Mouse (Mus musculus) midbrain, embryonic 15.5 days (tissue): ENCODE measurements at regions not wholly inside any gene's neighbourhood (a gene's known extent, or its start where the extent isn't known, plus 50 kb on each side); places are given as distances from the start of the nearest gene placed in this dataset.

Source experiments
- ATAC-seq: fragments of 200-750 bp; cut with Nextera tagmentation; replicated peaks from 2 replicates; pipeline ENCODE4 v1.8.0; 2017; ENCODE audit warnings: moderate TSS enrichment
- H3K27ac ChIP-seq: fragments of 300-500 bp; sonication (generic); 2 replicates; pipeline ENCODE4 v1.5.1; 2015; ENCODE audit warnings: mild to moderate bottlenecking, inconsistent platforms
- H3K27me3 ChIP-seq: fragments of 300-500 bp; sonication (generic); replicated peaks from 2 replicates; pipeline ENCODE4 v1.6.1; 2015; ENCODE audit warnings: inconsistent platforms
- H3K36me3 ChIP-seq: fragments of 300-500 bp; sonication (generic); replicated peaks from 2 replicates; pipeline ENCODE4 v1.6.1; 2015; ENCODE audit warnings: inconsistent platforms
- H3K4me1 ChIP-seq: fragments of 300-500 bp; sonication (generic); 2 replicates; pipeline ENCODE4 v1.6.1; 2015; ENCODE audit warnings: inconsistent platforms
- H3K4me2 ChIP-seq: fragments of 300-500 bp; sonication (generic); 2 replicates; pipeline ENCODE4 v1.6.1; 2015; ENCODE audit warnings: inconsistent platforms, mild to moderate bottlenecking, moderate library complexity
- H3K4me3 ChIP-seq: fragments of 300-500 bp; sonication (generic); 2 replicates; pipeline ENCODE4 v1.5.1; 2015; ENCODE audit warnings: mild to moderate bottlenecking, inconsistent platforms
- H3K9ac ChIP-seq: fragments of 300-500 bp; sonication (generic); 2 replicates; pipeline ENCODE4 v1.6.1; 2015; ENCODE audit warnings: mild to moderate bottlenecking, inconsistent platforms
- H3K9me3 ChIP-seq: fragments of 300-500 bp; sonication (generic); 2 replicates; pipeline ENCODE4 v1.6.1; 2016; ENCODE audit warnings: inconsistent platforms
- WGBS: fragments of 180-500 bp; shearing (Covaris S2); methylation state at CpG from one replicate; pipeline ENCODE4 v1.1.7; 2015; ENCODE audit warnings: mixed read lengths; 5-methylcytosine and 5-hydroxymethylcytosine counted together

DNA sequence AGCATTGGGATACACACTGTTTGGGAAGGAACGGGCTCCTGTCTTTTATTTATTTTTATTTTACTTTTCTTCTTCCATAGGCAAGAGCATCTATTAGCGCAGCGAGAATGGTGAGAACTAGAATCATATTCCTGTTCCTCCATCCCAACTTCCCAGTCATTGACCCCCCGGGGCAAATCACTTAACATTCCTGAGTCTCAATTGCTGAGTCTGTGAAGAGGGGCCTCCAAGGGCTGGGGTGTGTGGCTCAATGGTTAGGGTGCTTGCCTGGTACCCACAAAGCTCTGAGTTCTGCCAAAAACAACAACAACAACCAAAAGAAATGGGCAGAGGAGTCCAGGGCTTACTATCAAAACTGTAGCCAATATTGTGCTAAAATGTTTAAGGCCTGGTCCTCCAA, 98.5 kb upstream of the Med13l start:
- H3K4me3 ChIP-seq: no peak overlapping the region
- no peaks in the 10 kb centered on the region for H3K36me3 ChIP-seq
- 72% methylated on average over 4 of the region's 4 CpGs for WGBS
- H3K9ac ChIP-seq: no peak overlapping the region
- no peak overlapping the region for H3K27ac ChIP-seq
- peaks cover 28% of the 10 kb centered on the region for H3K4me1 ChIP-seq
- ATAC-seq: no peak
- no peak overlapping the region for H3K4me2 ChIP-seq
- H3K9me3 ChIP-seq: no peaks in the 10 kb centered on the region
- H3K27me3 ChIP-seq: peaks cover 8% of the 10 kb centered on the region; the same call in 1 of the 2 replicates

DNA sequence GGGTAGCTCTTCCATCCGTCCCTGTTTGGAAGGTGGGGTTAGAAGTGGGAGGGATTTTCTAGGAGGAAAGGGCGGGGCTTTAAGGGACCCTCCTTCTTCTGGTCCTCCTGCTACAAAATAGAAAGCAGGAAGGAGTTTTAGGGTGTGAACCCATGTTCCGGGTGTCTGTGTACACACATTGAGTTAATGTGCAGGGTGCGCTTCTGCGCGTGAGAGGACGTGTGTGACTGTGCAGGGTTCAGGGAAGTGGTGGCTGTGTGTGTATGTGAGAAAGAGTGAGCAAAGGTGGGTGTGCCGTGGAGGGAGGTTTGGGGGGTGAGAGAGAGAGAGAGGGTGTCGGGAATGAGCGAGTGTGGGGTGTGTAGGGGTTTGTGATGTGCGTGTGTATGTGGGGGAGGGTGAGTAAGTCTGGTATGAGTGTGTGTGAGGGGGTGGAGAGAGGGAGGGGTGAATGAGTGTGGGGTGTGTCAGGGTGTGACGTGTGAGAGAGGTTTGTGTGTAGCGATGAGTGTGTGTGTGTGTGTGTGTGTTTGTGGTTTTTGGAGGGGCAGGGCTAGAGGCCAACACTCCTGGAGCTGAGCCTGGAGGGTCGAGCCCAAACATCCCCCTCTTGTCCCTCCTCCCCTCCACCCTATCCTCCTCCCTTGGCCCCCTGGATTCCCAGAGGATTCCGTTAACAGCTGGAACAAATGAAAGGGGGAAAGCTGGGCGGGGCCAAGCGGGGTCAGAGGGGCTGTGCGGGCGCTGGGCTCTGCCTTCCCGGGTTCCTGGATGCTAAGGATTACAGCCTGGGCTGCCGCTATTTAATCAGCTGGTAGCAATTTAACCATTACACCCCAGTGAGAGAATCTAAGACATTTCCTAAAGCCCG, 95.3 kb upstream of the Med13l start:
- Histone ChIP-seq H3K4me3 (no peak overlapping the region), H3K9ac (0 out of 2 replicates have a peak overlapping the region, but pooled peaks have one; percentile 22)
- 8% methylated on average over 22 of the region's 22 CpGs for WGBS

DNA sequence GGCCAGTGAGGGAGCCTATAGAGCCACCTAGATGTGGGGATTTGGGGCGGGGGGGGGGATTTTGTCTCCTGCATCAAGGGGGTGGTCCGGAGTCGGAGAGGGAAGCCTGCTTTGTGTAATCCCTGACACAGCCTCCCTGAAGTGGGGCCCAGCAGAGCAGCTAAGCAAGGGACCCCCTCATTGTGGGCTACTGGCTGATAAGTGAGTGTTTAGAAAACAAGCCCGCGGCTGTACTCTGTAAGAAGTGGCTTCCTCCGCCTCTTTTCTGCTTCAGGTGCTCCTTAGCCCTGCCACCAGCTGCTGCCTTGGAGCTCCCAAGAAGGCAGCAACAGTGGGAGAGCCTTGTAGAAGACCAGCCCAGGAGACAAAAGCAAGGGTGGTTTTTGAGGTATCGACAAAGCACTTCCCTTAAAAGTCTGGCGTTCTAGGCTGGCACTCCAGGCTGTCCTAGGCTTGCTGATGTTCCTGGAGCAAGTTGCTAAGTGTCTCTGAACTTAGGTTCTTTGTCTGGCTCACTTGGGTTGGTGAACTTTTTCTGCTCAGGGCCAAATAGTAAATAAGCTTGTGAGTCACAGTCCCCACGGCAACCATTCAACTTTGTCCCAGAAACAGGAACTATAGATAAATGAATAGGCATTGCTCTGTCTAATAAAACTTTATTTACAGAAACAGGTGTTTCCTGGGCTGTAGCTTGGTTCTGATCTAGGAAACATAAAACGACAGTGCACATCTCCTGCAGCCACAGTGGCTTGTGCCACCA, 94.3 kb upstream of the Med13l start:
- no peak for ATAC-seq
- peaks cover 4% of the 10 kb centered on the region; the same call in 1 of the 2 replicates for H3K27me3 ChIP-seq
- H3K27ac ChIP-seq: no peak overlapping the region
- 0 out of 2 replicates have a peak overlapping the region, but pooled peaks have one; percentile 22 for H3K9ac ChIP-seq
- H3K4me3 ChIP-seq: no peak overlapping the region
- H3K36me3 ChIP-seq: no peaks in the 10 kb centered on the region
- peak overlapping the region; percentile 36 for H3K4me2 ChIP-seq
- peaks cover 14% of the 10 kb centered on the region for H3K4me1 ChIP-seq
- no peaks in the 10 kb centered on the region for H3K9me3 ChIP-seq
- 15% methylated on average over 10 of the region's 10 CpGs for WGBS

More for the DNA sequence above, 95.3 kb upstream of the Med13l start:
- Histone ChIP-seq H3K27ac (no peak overlapping the region), H3K4me1 (peaks cover 15% of the 10 kb centered on the region), H3K36me3 (no peaks in the 10 kb centered on the region), H3K4me2 (peak overlapping the region; percentile 36), H3K9me3 (no peaks in the 10 kb centered on the region), H3K27me3 (peaks cover 8% of the 10 kb centered on the region; the same call in 1 of the 2 replicates)
- 0 out of 2 replicates have a peak, but pooled peaks have one; percentile 24 for ATAC-seq

DNA sequence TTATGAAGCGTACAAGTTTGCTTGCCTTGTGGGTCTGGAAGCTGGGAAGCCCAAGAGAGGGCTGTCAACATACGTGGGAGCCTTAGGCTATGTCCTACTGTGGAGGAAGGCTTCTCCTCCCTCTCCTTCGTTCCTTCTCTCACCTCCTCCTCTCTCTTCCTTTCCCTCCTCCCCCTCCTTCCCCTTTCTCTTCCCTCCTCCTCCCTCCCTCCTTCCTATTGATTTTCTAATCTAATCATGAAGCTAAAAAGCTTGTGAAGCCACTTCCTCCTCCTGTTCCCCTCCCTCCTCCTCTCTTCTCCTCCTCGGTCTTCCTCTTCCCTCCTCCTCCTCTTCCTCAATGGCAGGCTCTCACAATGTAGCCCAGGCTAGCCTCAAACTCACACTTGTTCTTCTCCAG, 91.7 kb upstream of the Med13l start:
- WGBS: 62% methylated on average over 4 of the region's 4 CpGs
- no peaks in the 10 kb centered on the region for H3K9me3 ChIP-seq
- no peak overlapping the region for H3K9ac ChIP-seq
- H3K27me3 ChIP-seq: peaks cover 4% of the 10 kb centered on the region; the same call in 1 of the 2 replicates
- H3K4me3 ChIP-seq: no peak overlapping the region
- H3K36me3 ChIP-seq: no peaks in the 10 kb centered on the region
- ATAC-seq: no peak
- no peak overlapping the region for H3K4me2 ChIP-seq
- peaks cover 11% of the 10 kb centered on the region for H3K4me1 ChIP-seq
- H3K27ac ChIP-seq: no peak overlapping the region

DNA sequence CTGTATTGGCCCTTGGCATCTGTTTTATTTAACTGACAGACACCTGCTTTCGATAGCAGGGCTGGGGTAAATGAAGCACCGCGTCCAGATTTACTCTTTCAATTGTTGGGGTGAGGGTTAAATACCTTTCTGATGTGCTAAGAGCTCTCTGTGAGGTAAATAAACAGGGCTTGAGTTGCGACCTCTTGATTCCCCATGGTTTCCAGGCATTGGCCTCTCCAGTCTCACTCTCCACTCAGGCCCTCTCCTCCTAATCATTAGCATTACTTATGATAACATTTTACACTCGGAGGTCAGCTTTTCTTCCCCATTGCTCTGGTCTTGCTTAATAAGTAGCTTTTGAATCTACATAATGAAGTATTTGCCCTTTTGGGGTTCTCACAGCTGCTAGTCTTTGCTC, 88.9 kb upstream of the Med13l start:
- H3K9ac ChIP-seq: no peak overlapping the region
- no peak overlapping the region for H3K4me2 ChIP-seq
- no peaks in the 10 kb centered on the region for H3K36me3 ChIP-seq
- ATAC-seq: no peak
- H3K9me3 ChIP-seq: no peaks in the 10 kb centered on the region
- no peak overlapping the region for H3K4me3 ChIP-seq
- no peaks in the 10 kb centered on the region for H3K27me3 ChIP-seq
- no peak overlapping the region for H3K27ac ChIP-seq
- H3K4me1 ChIP-seq: no peaks in the 10 kb centered on the region; the same call in 1 of the 2 replicates
- WGBS: 50% methylated on average over 5 of the region's 5 CpGs

DNA sequence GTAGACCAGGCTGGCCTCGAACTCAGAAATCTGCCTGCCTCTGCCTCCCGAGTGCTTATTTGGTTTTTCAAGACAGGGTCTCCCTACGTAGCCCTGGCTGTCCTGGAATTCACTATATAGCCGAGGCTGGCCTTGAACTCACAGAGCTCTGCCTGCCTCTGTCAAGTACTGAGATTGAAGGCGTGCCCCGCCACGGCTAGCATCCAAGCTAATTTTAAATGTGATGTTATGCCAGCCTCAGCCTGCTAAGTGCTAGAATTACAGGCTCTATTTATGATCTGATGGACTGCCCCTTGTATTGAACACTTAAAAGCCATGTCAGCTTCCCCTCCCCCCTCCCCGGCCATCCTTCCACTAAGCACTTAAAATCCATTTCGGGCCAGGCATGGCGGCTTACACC, 88.2 kb upstream of the Med13l start:
- Histone ChIP-seq H3K4me3 (no peak overlapping the region), H3K4me1 (no peaks in the 10 kb centered on the region; the same call in 1 of the 2 replicates), H3K9me3 (no peaks in the 10 kb centered on the region), H3K27ac (no peak overlapping the region), H3K4me2 (no peak overlapping the region), H3K9ac (no peak overlapping the region), H3K27me3 (no peaks in the 10 kb centered on the region; the same call in 1 of the 2 replicates), H3K36me3 (no peaks in the 10 kb centered on the region)
- 90% methylated on average over 10 of the region's 10 CpGs for WGBS
- no peak for ATAC-seq

DNA sequence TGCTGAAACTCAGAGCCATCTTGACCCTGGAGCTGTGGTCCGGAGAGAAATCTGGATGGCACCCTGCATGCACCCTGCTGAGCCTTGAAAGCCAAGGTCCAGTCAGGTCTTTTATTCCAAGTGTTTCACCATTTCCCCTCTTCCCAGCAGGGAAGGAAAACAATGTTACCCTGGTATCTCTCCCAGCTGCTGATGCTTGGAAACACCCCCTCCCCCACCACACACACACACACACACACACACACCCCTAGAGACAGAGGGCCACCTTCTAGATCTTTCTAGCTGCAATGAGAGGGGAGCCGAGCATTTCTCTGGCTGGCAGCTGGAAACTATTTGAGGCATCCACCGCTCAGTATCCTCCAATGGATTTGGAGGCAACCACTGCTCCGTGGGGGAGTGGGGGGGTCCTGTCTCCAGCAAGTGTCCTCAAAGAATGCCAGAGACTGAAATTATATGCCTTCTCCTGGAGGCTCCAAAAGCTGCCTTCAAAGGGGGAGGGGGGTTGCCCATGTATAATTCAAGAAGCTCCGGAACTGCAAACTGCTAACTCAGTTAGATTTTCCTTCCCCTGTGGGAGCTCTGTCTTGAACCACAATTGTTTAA, 87.2 kb upstream of the Med13l start:
- H3K9ac ChIP-seq: no peak overlapping the region
- no peaks in the 10 kb centered on the region for H3K9me3 ChIP-seq
- H3K4me3 ChIP-seq: no peak overlapping the region
- H3K36me3 ChIP-seq: no peaks in the 10 kb centered on the region
- 33% methylated on average over 5 of the region's 5 CpGs for WGBS
- peaks cover 3% of the 10 kb centered on the region for H3K4me1 ChIP-seq
- H3K27ac ChIP-seq: no peak overlapping the region
- ATAC-seq: no peak
- H3K27me3 ChIP-seq: no peaks in the 10 kb centered on the region; the same call in 1 of the 2 replicates
- no peak overlapping the region for H3K4me2 ChIP-seq

DNA sequence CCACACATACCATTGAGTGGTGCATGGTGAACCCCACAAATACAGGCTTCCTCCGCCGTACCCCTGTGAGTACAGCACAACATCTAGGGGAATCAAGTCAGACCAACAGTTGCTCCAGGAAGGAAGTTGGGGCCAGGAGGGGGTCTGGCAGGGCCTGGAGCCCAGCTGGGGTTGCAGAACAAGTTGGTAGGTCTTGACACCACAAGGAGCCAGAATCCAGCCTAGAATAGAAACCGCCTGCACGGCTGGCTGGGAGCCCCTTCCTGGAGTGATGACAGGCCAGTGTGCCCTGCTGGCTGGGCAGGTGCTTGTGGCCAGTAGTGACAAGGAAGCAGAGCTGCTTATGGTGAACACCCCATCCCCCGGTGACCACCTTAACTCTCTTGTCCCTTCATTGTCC, 83.9 kb upstream of the Med13l start:
- peaks cover 6% of the 10 kb centered on the region for H3K4me1 ChIP-seq
- H3K9me3 ChIP-seq: no peaks in the 10 kb centered on the region
- no peaks in the 10 kb centered on the region for H3K36me3 ChIP-seq
- no peak overlapping the region for H3K4me3 ChIP-seq
- no peak for ATAC-seq
- no peak overlapping the region for H3K27ac ChIP-seq
- no peak overlapping the region for H3K4me2 ChIP-seq
- no peak overlapping the region for H3K9ac ChIP-seq
- WGBS: 85% methylated on average over 5 of the region's 5 CpGs
- H3K27me3 ChIP-seq: no peaks in the 10 kb centered on the region; the same call in 1 of the 2 replicates

DNA sequence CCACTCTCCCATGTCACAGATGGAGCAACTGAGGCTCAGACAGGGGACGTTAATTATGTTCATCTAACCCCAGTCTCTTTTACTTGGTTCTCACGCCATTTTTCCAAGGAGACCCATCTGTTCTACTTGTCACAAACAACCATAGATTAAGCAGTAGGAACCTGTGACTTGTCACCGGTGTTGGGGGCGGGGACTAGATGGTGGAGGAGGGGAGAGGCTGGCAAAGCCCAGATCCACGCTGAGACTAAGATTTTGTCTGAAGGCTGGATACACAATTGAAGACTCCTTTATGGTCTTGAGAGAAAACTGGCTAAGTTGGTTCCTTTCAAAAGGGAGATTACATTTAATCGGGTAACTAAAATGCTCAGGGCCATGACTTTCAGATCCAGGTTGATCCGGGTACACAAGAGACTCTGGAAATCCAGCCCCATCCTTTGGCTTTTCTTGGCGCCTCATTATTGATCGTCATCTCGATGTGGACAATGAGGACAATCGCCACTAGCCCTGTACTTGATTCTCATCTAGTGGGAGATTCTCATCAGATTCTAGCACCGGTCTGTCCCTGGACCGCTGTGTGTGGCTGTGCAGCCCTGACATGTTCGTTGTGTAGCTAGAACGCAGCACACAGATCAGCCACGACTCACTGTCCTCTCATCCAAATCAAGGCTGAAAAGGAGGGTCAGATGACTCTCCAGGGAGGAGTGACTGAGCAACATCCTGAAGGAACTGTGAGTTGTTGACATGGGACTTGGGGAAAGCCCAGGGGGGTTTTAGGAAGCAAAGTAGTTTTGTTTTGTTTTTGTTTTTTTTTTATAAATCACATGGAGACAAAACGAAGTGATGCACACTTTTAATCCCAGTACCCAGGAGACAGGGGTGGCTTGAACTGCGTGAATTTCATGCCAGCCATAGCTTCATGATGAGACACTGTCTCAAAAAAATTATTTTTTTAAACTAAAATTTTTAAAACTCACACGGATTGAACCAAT, 83.1 kb upstream of the Med13l start:
- no peak for ATAC-seq

DNA sequence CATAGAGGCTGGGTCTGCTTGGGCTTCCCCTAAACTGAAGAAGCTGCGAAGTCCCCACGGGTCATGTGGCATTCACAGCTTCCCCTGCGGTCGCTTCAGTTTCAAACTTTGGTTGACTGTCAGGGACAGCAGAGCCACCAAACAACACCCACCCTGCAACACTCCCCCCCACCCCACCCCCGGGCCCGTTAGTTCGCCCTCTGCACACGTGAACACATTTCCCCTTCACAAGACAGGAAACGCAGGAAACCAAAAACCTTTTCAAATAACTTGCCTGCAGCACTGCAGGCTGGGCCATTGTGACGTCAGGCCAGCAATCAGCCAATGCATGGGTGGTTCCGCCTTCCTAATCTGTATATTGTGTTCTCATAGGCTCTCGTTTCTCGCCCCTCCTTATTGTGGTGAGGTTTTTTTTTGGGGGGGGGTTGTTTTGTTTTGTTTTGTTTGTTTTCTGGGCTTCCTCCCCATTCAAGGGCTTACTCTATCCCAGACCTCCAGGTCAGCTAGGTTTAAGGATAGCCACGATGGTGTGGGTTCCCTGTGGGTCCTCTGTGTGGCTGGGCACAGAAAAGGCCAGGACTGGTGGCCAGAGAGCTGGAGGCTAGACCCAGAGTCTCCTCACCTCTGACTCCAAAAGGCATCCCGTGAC, 82.2 kb upstream of the Med13l start:
- H3K9me3 ChIP-seq: no peaks in the 10 kb centered on the region
- H3K4me1 ChIP-seq: peaks cover 6% of the 10 kb centered on the region
- no peaks in the 10 kb centered on the region for H3K36me3 ChIP-seq
- no peaks in the 10 kb centered on the region; the same call in 1 of the 2 replicates for H3K27me3 ChIP-seq
- 7% methylated on average over 15 of the region's 15 CpGs for WGBS
- no peak overlapping the region for H3K27ac ChIP-seq
- peak overlapping the region; percentile 24 for H3K4me3 ChIP-seq
- ATAC-seq: peak; percentile 85
- H3K4me2 ChIP-seq: peak overlapping the region; percentile 57
- no peak overlapping the region for H3K9ac ChIP-seq

More for the DNA sequence above, 83.1 kb upstream of the Med13l start:
- Histone ChIP-seq H3K4me1 (peaks cover 6% of the 10 kb centered on the region), H3K27ac (no peak overlapping the region), H3K36me3 (no peaks in the 10 kb centered on the region), H3K27me3 (no peaks in the 10 kb centered on the region; the same call in 1 of the 2 replicates), H3K4me3 (peak overlapping the region; percentile 24; the same call in 1 of the 2 replicates), H3K9ac (no peak overlapping the region), H3K9me3 (no peaks in the 10 kb centered on the region), H3K4me2 (peak overlapping the region; percentile 57)
- WGBS: 55% methylated on average over 19 of the region's 19 CpGs

DNA sequence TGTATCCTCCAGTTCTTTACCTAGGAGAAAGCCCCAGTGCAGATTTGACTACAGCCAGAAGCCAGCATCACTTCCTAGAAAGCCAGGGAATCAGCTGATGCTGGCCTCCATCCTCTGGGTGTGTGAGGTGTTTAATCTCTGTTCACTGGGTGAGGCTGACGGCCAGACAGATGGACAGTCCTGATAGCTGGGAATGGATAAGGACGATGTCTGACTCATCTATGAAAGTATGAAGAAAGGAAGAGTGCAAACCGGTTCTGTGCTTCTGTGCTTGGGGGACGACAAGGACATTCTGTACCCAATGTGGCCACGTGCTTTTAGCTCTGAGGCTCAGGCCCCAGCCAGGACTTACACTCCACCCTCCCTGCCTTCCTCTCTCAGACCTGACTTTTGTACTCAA, 80.5 kb upstream of the Med13l start:
- no peak overlapping the region for H3K27ac ChIP-seq
- H3K4me1 ChIP-seq: peaks cover 6% of the 10 kb centered on the region
- no peak for ATAC-seq
- no peak overlapping the region for H3K4me3 ChIP-seq
- no peak overlapping the region for H3K4me2 ChIP-seq
- no peak overlapping the region for H3K9ac ChIP-seq
- H3K9me3 ChIP-seq: no peaks in the 10 kb centered on the region
- WGBS: 82% methylated on average over 5 of the region's 5 CpGs
- no peaks in the 10 kb centered on the region; the same call in 1 of the 2 replicates for H3K27me3 ChIP-seq
- no peaks in the 10 kb centered on the region for H3K36me3 ChIP-seq
